Mouse (Mus musculus): ENCODE data around the gene Dgcr2. TPM values are rescaled to one million over a fixed set of nuclear protein-coding genes. Genes with fewer than 3 reads are reported as not detected.

Dgcr2 gene
- polyA plus RNA-seq, 1 experiment, result 152 TPM

DNA sequence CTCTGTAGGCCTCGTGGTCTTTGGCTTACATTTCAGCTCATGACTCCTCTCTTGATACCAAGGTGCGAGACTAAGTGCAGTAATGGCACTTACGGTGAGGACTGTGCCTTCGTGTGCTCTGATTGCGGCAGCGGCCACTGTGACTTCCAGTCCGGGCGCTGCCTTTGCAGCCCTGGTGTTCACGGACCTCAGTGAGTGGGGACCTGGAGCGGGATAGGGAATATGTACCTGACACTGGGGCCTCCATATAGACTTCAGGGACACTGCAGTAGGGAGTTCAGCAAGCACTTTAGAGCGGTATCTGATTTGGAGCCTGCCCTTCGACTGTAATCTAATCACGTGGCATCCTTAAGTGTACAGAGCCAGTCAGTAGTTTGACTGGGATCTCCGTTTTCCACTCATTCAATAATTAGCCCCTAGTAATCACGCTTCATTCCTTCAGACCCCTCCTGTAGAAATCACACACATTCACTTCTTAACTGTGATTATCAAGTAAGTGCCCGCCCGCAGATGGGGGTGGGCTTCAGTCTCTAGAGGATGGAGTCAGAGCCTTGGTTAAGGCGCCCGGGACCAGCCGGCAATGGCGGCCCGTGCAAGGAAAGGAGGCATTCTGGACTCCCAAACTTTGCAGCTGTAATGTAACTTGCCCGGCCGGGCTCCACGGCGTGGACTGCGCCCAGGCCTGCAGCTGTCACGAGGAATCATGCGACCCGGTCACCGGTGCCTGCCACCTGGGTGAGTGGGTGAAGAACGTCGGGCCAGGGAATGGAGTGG is 94.5 kb downstream of the Dgcr2 start:
- H3K27me3 ChIP-seq (ENCODE audit: control insufficient read depth, insufficient read depth, low read length), result peaks cover 82% of the 10 kb centered on the region
- 21% methylated on average over 33 of the region's 33 CpGs for WGBS
- no peaks in the 10 kb centered on the region for H3K36me3 ChIP-seq (ENCODE audit: control insufficient read depth, insufficient read depth, low read length)
- peaks cover 28% of the 10 kb centered on the region for H3K4me1 ChIP-seq (ENCODE audit: control insufficient read depth, insufficient read depth, insufficient read length, low read length)
- peak overlapping the region; percentile 64 for H3K4me3 ChIP-seq (ENCODE audit: low read depth, low read length)
- no peak overlapping the region for H3K27ac ChIP-seq (ENCODE audit: insufficient read depth, low read depth, low read length)
- no peak for TF ChIP-seq CTCF (IDR thresholded peaks at IDR 0.05; ENCODE audit: extremely low read depth, insufficient read length, insufficient replicate concordance, low read depth, low read length)
- no peak for TF ChIP-seq POLR2A (IDR thresholded peaks at IDR 0.05; ENCODE audit: low read depth, low read length)

DNA sequence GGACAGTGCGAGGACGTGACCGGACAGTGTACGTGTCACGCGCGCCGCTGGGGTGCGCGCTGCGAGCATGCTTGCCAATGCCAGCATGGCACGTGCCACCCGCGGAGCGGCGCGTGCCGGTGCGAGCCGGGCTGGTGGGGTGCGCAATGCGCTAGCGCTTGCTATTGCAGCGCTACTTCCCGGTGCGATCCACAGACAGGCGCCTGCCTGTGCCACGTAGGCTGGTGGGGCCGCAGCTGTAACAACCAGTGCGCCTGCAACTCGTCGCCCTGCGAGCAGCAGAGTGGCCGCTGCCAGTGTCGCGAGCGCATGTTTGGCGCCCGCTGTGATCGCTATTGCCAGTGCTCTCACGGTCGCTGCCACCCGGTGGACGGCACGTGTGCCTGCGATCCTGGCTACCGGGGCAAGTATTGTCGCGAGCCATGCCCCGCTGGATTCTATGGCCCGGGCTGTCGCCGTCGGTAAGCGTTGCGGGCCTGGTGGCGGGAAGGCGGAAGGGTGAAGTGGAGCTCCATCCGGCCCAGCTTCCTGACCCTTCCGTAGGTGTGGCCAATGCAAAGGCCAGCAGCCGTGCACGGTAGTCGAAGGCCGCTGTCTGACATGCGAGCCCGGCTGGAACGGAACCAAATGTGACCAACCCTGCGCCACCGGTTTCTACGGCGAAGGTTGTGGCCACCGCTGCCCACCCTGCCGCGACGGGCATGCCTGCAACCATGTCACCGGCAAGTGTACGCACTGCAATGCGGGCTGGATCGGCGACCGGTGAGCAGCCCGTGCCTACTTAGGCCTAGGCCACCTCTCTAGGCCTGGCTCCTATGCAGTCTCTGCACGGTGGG is 95.3 kb downstream of the Dgcr2 start:
- H3K4me3 ChIP-seq (ENCODE audit: low read depth, low read length), result peak overlapping the region; percentile 62
- TF ChIP-seq CTCF (IDR thresholded peaks at IDR 0.05; ENCODE audit: extremely low read depth, insufficient read length, insufficient replicate concordance, low read depth, low read length) (no peak), POLR2A (IDR thresholded peaks at IDR 0.05; ENCODE audit: low read depth, low read length) (no peak)
- no peaks in the 10 kb centered on the region for H3K36me3 ChIP-seq (ENCODE audit: control insufficient read depth, insufficient read depth, low read length)
- peaks cover 83% of the 10 kb centered on the region for H3K27me3 ChIP-seq (ENCODE audit: control insufficient read depth, insufficient read depth, low read length)
- no peak overlapping the region for H3K27ac ChIP-seq (ENCODE audit: insufficient read depth, low read depth, low read length)
- H3K4me1 ChIP-seq (ENCODE audit: control insufficient read depth, insufficient read depth, insufficient read length, low read length), result peaks cover 29% of the 10 kb centered on the region
- 21% methylated on average over 83 of the region's 83 CpGs for WGBS

DNA sequence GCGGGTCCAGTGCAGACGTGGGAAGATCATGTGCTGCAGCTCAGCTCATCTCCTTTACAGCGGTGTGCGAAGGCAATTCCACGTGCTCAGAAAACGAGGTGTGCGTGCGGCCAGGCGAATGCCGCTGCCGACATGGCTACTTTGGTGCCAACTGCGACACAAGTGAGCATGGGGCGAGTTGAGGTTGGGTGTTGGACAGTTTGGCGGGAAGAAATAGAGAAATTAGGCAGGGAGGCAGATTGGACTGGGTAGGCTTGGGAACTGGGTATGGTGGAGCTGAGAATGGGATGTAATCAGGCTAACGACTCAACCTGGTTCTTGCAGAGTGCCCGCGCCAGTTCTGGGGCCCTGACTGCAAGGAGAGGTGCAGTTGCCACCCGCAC is 95.9 kb downstream of the Dgcr2 start:
- peak overlapping the region; percentile 62 for H3K4me3 ChIP-seq (ENCODE audit: low read depth, low read length)
- H3K4me1 ChIP-seq (ENCODE audit: control insufficient read depth, insufficient read depth, insufficient read length, low read length), result peaks cover 32% of the 10 kb centered on the region
- H3K27me3 ChIP-seq (ENCODE audit: control insufficient read depth, insufficient read depth, low read length), result peaks cover 83% of the 10 kb centered on the region
- H3K27ac ChIP-seq (ENCODE audit: insufficient read depth, low read depth, low read length), result no peak overlapping the region
- no peak for TF ChIP-seq CTCF (IDR thresholded peaks at IDR 0.05; ENCODE audit: extremely low read depth, insufficient read length, insufficient replicate concordance, low read depth, low read length)
- WGBS, result 15% methylated on average over 18 of the region's 18 CpGs
- H3K36me3 ChIP-seq (ENCODE audit: control insufficient read depth, insufficient read depth, low read length), result no peaks in the 10 kb centered on the region

DNA sequence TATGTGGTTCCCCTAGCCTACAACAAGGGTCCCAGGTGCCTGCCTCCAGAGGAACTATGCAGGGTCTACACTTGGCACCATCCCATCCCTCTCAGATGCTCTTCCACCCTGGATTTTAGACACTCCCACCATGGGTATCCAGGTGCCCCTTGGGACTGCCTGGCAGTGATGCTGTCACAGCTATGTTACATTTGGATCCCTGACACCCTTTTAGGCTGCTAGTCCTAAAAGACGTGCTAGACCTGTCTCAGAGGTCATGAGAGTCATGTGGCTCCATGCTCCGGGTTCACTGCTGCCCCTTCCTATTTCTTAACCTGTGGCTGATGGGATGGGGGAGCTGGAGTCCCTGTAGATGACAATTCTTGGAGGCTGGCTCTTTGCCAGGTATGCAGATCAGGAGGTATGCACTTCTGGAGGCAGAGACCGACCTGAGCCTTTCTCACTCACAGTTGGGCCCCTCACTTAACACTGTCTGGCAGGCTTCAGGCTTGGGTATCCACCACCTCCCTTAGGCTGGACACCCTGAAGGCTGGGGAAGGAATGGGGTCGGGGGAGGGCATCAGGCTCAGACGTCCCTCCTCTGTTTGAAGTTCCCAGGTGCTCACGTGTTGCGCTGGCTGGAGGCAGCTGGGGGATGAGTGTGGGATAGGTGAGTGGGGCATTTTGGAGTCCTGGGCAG is 96.4 kb downstream of the Dgcr2 start:
- WGBS, result 20% methylated on average over 7 of the region's 7 CpGs
- no peak overlapping the region for H3K4me3 ChIP-seq (ENCODE audit: low read depth, low read length)
- H3K4me1 ChIP-seq (ENCODE audit: control insufficient read depth, insufficient read depth, insufficient read length, low read length), result peaks cover 32% of the 10 kb centered on the region
- TF ChIP-seq CTCF (IDR thresholded peaks at IDR 0.05; ENCODE audit: extremely low read depth, insufficient read length, insufficient replicate concordance, low read depth, low read length), result no peak
- TF ChIP-seq POLR2A (IDR thresholded peaks at IDR 0.05; ENCODE audit: low read depth, low read length), result no peak
- H3K36me3 ChIP-seq (ENCODE audit: control insufficient read depth, insufficient read depth, low read length), result no peaks in the 10 kb centered on the region
- peaks cover 83% of the 10 kb centered on the region for H3K27me3 ChIP-seq (ENCODE audit: control insufficient read depth, insufficient read depth, low read length)
- H3K27ac ChIP-seq (ENCODE audit: insufficient read depth, low read depth, low read length), result no peak overlapping the region

DNA sequence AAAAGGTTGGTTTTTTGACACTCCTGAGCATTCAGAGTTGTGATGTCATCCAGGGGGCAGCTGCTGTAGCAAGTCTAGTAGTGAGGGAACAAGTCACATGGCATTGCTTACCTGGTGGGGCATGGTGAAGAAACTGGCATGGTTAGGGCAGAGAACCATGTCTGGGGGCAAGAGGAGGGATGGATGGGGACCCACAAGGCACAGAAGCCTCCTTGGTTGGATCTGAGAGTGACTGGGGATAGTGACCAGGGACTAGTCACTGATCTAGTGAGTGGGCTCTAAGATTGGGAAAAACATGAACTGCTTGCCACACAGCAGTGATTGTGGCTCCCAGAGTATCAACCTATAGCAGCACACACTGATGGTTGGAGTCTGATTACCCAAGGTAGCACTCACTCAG is 98.8 kb downstream of the Dgcr2 start:
- no peaks in the 10 kb centered on the region for H3K36me3 ChIP-seq (ENCODE audit: control insufficient read depth, insufficient read depth, low read length)
- no peak overlapping the region for H3K4me3 ChIP-seq (ENCODE audit: low read depth, low read length)
- TF ChIP-seq POLR2A (IDR thresholded peaks at IDR 0.05; ENCODE audit: low read depth, low read length), result no peak
- TF ChIP-seq CTCF (IDR thresholded peaks at IDR 0.05; ENCODE audit: extremely low read depth, insufficient read length, insufficient replicate concordance, low read depth, low read length), result no peak
- H3K4me1 ChIP-seq (ENCODE audit: control insufficient read depth, insufficient read depth, insufficient read length, low read length), result peaks cover 29% of the 10 kb centered on the region
- peaks cover 70% of the 10 kb centered on the region for H3K27me3 ChIP-seq (ENCODE audit: control insufficient read depth, insufficient read depth, low read length)
- no peak overlapping the region for H3K27ac ChIP-seq (ENCODE audit: insufficient read depth, low read depth, low read length)

DNA sequence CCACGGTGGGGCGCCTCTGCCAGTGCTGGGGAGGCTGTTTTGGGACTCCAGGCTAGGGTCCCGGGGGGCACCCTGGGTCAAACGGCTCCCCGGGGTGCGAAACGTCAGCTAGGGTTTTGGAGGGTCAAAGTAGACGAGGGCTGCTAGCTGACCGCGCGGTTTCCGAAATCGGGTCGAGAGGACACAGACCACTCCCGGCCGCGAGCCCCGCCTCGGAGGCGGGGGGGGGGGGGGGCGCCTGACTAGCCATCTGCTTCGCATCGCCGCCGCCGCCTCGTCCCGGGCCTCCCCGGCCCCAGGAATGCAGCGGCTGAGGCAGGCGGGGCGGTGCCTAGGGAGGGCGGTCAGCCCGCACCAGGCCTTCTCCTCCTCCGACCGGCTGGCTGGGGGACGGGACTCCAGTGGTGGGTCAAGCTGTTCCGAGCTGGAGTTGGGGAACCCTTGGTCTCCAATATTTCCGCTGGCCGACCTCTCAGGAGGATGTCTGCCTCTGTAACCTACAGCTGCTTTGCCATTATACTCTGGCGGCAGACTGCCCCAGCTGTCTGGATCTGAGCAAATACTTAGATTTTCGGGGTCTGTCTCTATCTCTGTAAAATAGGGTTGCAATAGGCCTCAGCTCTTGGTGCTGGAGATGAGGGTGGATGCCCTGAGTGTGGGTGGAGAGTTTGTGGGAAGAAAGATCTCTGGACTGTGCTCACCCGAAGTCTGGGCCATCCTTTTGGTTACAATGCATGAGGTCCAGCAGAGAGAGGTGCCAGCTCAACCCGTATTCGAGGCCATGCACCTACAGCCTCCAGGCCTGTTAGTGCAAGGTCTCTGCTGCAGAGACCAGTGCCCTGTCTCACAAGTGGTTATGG is 99.8 kb downstream of the Dgcr2 start:
- Histone ChIP-seq H3K36me3 (ENCODE audit: control insufficient read depth, insufficient read depth, low read length) (no peaks in the 10 kb centered on the region), H3K27me3 (ENCODE audit: control insufficient read depth, insufficient read depth, low read length) (peaks cover 61% of the 10 kb centered on the region), H3K27ac (ENCODE audit: insufficient read depth, low read depth, low read length) (peak overlapping the region; percentile 41), H3K4me1 (ENCODE audit: control insufficient read depth, insufficient read depth, insufficient read length, low read length) (peaks cover 21% of the 10 kb centered on the region), H3K4me3 (ENCODE audit: low read depth, low read length) (peak overlapping the region; percentile 64)
- TF ChIP-seq POLR2A (IDR thresholded peaks at IDR 0.05; ENCODE audit: low read depth, low read length) (no peak), CTCF (IDR thresholded peaks at IDR 0.05; ENCODE audit: extremely low read depth, insufficient read length, insufficient replicate concordance, low read depth, low read length) (no peak)
- 6% methylated on average over 43 of the region's 45 CpGs for WGBS

Measured in small intestine, adult 2 months (tissue).